Mouse (Mus musculus): ENCODE measurements at regions not wholly inside any gene's neighbourhood (a gene's known extent, or its start where the extent isn't known, plus 50 kb on each side); places are given as distances from the start of the nearest gene placed in this dataset.
"Not testable (repeated sequence)": the region's sequence is repeated elsewhere in the genome, so short reads cannot be mapped to it uniquely, and the experiment has no call there.

GRCm38 (mm10) chr12:22030717-22031116 is 613.3 kb upstream of the Ywhaq start:
- not testable (repeated sequence) for H3K9me3 ChIP-seq; H3K27me3 ChIP-seq; H3K9ac ChIP-seq; H3K4me1 ChIP-seq; H3K27ac ChIP-seq; H3K36me3 ChIP-seq; ATAC-seq (ENCODE audit: insufficient number of reproducible peaks, insufficient read depth, low FRiP score, low TSS enrichment)
- Histone ChIP-seq H3K4me2 (replicated peaks) (peak overlapping the region; percentile 34), H3K4me3 (peak overlapping the region; percentile 27)
- 7% methylated on average over 40 of the region's 45 CpGs for WGBS

- Histone ChIP-seq H3K4me3 (peak overlapping the region; percentile 27), H3K4me2 (replicated peaks) (peak overlapping the region; percentile 34)
- not testable (repeated sequence) for H3K4me1 ChIP-seq; H3K27me3 ChIP-seq; H3K27ac ChIP-seq; H3K9me3 ChIP-seq; ATAC-seq (ENCODE audit: insufficient number of reproducible peaks, insufficient read depth, low FRiP score, low TSS enrichment); H3K9ac ChIP-seq; H3K36me3 ChIP-seq
- WGBS, result 8% methylated on average over 34 of the region's 45 CpGs
Observed at GRCm38 (mm10) chr12:22030263-22030662, 612.8 kb upstream of the Ywhaq start.

All from embryonic facial prominence, embryonic 12.5 days (tissue).